Mouse (Mus musculus) embryonic stem cell, embryonic (primary cell): ENCODE results near the gene Ctps2.

Experiments
- CTCF ChIA-PET, 4 experiments: fragments of 300-600 bp in 2 of 4; fragments of 350-600 bp in 2 of 4; sonication (Branson Sonifier 250); formaldehyde crosslinking; loops; one replicate each; lab custom pipeline; 2022; ENCODE audit warnings: inconsistent platforms in 2 of 4; lab: Charles Lee
- POLR2A ChIA-PET, 4 experiments: fragments of 300-600 bp in 2 of 4; fragments of 350-600 bp in 2 of 4; sonication (Branson Sonifier 250); formaldehyde crosslinking; loops; one replicate each; lab custom pipeline; 2022; ENCODE audit warnings: antibody characterized with exemption in 4 of 4, inconsistent platforms in 1 of 4; lab: Charles Lee

The Ctps2 gene

GRCm38 (mm10) chrX:162949811-162950439, 48.9 kb downstream of the Ctps2 start:
- ChIA-PET POLR2A (interaction anchor here in 1 of 4 experiments (0.7 to 0.8 kb wide), 2 partner anchors 193 to 1230 kb away, joined by 3 read pairs; no protein-coding TSS in a partner anchor), CTCF (interaction anchor here (0.6 to 3.2 kb wide), 18 partner anchors 9 to 1653 kb away, joined by 3 to 21 read pairs (median 4); partner anchors contain the start of gene Grpr (in 1 of the 4))

GRCm38 (mm10) chrX:162957921-162958320, 56.9 kb downstream of the Ctps2 start:
- ChIA-PET CTCF (no interaction called here), POLR2A (no interaction called here)

- ChIA-PET POLR2A (interaction anchor here in 2 of 4 experiments (0.6 kb wide), 2 partner anchors 12 to 236 kb away, joined by 3 to 4 read pairs; no protein-coding TSS in a partner anchor), CTCF (interaction anchor here in 3 of 4 experiments (0.6 to 0.7 kb wide), 3 partner anchors 14 to 1693 kb away, joined by 3 read pairs; no protein-coding TSS in a partner anchor)
Observed at GRCm38 (mm10) chrX:162963840-162964239, 62.8 kb downstream of the Ctps2 start.

GRCm38 (mm10) chrX:162964383-162964782, 63.3 kb downstream of the Ctps2 start, which contains the start of gene S100g:
Gene S100g (minus strand): TSS chrX:162964599.
- ChIA-PET POLR2A (interaction anchor here in 2 of 4 experiments (0.6 to 0.7 kb wide), 3 partner anchors 12 to 585 kb away, joined by 3 to 4 read pairs (median 4); no protein-coding TSS in a partner anchor), CTCF (interaction anchor here in 3 of 4 experiments (0.6 to 0.7 kb wide), 3 partner anchors 15 to 1693 kb away, joined by 3 read pairs; no protein-coding TSS in a partner anchor)

- CTCF ChIA-PET: no interaction called here
- POLR2A ChIA-PET: no interaction called here
Observed at GRCm38 (mm10) chrX:162967456-162967855, 66.4 kb downstream of the Ctps2 start.

- ChIA-PET POLR2A (interaction anchor here in 2 of 4 experiments (0.6 to 1.1 kb wide), 3 partner anchors 12 to 15 kb away, joined by 3 to 6 read pairs (median 4); partner anchors contain the start of gene S100g (in 1 of the 2)), CTCF (no interaction called here)
Observed at GRCm38 (mm10) chrX:162976194-162976593, 75.2 kb downstream of the Ctps2 start.

- ChIA-PET CTCF (no interaction called here), POLR2A (no interaction called here)
Observed at GRCm38 (mm10) chrX:162986876-162987495, 85.9 kb downstream of the Ctps2 start.

GRCm38 (mm10) chrX:162991396-162991795, 90.4 kb downstream of the Ctps2 start:
- POLR2A ChIA-PET: interaction anchor here in 1 of 4 experiments (0.6 to 1.4 kb wide), 3 partner anchors 15 to 18 kb away, joined by 3 read pairs; no protein-coding TSS in a partner anchor
- CTCF ChIA-PET: no interaction called here

- POLR2A ChIA-PET: no interaction called here
Observed at GRCm38 (mm10) chrX:162992121-162992520, 91.1 kb downstream of the Ctps2 start.

GRCm38 (mm10) chrX:163027864-163028263, 126.8 kb downstream of the Ctps2 start:
- CTCF ChIA-PET: no interaction called here
- POLR2A ChIA-PET: interaction anchor here in 1 of 4 experiments (0.5 kb wide), 1 partner anchor 42 kb away, joined by 3 read pairs; no protein-coding TSS in a partner anchor

More at GRCm38 (mm10) chrX:162992121-162992520, 91.1 kb downstream of the Ctps2 start:
- CTCF ChIA-PET: no interaction called here

GRCm38 (mm10) chrX:163038767-163039166, 137.7 kb downstream of the Ctps2 start:
- CTCF ChIA-PET: no interaction called here
- POLR2A ChIA-PET: interaction anchor here in 2 of 4 experiments (0.7 kb wide), 2 partner anchors 212 to 279 kb away, joined by 3 read pairs; no protein-coding TSS in a partner anchor

- ChIA-PET CTCF (no interaction called here), POLR2A (interaction anchor here in 1 of 4 experiments (0.5 kb wide), 1 partner anchor 319 kb away, joined by 3 read pairs; no protein-coding TSS in a partner anchor)
Observed at GRCm38 (mm10) chrX:163042771-163043170, 141.7 kb downstream of the Ctps2 start.

- CTCF ChIA-PET: no interaction called here
- POLR2A ChIA-PET: no interaction called here
Observed at GRCm38 (mm10) chrX:163063936-163064335, 162.9 kb downstream of the Ctps2 start.
